Mouse (Mus musculus) heart, postnatal 14 days (tissue): ENCODE measurements at regions not wholly inside any gene's neighbourhood (a gene's known extent, or its start where the extent isn't known, plus 50 kb on each side); places are given as distances from the start of the nearest gene placed in this dataset.

Source experiments
- DNase-seq, 2 experiments: peaks; one replicate each; pipeline ENCODE4 v3.0.0; 2021 to 2022
- intact Hi-C: fragments of 180-260 bp; cut with DNase I; formaldehyde crosslinking; loops from one replicate; pipeline ENCODE4 v1.15.1; 2025

DNA sequence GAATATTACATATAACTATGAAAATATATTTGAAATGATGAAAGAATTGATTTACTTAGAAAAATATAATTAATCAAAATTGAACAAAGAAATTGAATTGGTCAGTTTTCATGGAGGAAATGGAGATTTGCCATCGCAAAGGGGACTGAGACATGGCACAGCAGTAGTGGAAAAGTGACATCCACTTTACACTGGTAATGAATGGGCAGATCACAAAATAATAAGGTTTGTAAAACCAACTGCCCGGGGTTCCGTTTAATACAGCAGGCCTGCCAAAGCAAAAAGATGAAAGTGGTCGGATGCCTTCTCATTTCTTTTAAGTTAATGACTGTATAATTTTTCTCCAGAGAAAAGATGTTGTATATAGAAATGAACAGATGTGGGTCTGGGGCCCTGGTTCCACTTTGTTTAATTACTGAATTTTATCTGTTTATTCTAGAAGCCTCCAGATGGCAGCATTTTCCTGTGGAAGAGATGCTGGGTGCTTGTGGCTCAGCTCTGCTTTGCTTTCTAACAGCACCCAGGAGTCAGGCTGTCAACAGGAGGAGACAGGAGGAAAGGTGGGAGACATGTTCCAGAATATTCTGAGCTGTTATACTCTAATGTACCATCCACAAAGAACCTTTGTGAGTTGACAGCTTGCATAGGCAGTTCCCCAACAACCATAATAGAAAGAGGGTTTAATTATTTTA lies 75.6 kb upstream of the Fbxl17 start:
- intact Hi-C loops, result loop anchor here (10.0 kb wide), 1 partner anchor 1749 kb away; no protein-coding TSS in a partner anchor
- DNase-seq, result peak; percentile 27 to 54

DNA sequence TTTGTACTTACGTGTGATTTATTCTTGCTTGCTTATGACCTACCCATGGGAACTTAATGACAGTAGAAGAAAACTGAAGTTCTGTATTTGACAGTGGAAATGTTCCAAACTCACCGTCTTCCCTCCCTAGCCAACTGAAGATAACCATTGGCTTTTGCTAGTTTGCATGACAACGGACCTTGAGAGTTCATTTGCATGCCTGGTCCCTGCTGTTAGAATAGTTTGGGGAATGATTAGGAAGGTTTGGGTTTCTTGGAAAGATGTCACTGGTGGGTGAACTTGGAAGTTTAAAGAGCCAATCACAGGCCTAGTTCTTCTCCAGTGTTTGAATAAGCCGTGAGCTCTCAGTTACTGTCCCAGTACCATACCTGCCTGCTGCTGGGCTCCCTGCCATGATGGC lies 83.1 kb upstream of the Fbxl17 start:
- intact Hi-C loops, result no loop called here
- no peak for DNase-seq

DNA sequence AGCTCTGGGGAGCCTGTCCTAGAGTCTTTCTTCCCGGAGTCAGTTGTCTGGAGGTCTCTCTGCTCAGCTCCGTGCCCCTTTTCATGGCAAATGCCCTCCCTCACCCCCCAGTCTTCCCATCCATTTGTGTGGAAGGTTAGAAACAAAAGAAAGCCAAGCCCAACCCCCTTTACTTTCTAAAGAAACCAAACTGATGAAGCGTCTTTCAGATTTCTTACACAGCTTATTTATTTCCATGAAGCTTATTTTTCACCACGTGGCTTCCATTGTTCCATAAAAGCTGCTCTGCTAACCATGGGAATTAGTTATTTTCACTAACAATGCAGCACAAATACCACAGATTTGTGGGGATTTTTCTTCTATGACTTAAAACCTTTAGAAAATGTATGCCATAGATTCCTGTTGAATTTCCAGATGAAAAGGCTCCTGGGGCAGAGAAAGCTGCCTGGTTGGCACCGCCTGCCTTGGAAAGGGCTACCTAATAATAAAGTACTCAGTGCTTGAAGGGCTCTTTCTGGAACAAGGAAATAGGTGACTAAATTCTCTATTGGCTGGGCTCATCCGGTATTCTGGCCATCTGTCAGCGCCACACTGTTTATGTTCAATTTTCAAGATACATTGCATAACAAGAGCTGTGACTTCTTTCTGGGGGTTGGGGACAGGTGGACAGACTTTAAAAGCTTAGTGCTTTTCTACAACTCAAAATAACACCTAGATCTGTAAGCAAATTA lies 107.4 kb upstream of the Fbxl17 start:
- intact Hi-C loops, result no loop called here
- no peak for DNase-seq

- DNase-seq, result no peak
- intact Hi-C loops, result no loop called here
These were observed 122.9 kb upstream of the Fbxl17 start for GRCm38 (mm10) chr17:63622726-63623125.

DNA sequence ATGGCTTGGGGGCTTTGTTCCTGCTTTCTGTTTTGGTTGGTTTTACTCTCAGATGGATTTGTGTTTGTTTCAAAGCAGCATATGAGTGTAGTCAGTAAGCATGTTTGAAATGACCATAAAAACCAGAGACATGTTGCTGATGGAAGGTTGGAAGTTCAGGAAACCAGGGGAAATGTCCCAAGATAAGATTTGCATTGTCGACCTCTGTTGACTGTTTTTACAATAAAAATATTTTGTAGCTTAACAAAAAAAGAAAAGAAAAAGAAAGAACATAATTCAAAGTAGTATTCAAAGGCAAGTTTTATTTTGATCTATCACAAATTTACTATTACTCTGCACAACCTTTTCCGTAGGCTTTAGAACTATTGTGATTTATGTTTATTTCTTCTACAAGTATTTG lies 137.8 kb upstream of the Fbxl17 start:
- intact Hi-C loops, result no loop called here
- no peak for DNase-seq

- DNase-seq, result peak; percentile 69 to 72
- intact Hi-C loops, result no loop called here
These were observed 144.6 kb upstream of the Fbxl17 start for GRCm38 (mm10) chr17:63644390-63644789.

DNA sequence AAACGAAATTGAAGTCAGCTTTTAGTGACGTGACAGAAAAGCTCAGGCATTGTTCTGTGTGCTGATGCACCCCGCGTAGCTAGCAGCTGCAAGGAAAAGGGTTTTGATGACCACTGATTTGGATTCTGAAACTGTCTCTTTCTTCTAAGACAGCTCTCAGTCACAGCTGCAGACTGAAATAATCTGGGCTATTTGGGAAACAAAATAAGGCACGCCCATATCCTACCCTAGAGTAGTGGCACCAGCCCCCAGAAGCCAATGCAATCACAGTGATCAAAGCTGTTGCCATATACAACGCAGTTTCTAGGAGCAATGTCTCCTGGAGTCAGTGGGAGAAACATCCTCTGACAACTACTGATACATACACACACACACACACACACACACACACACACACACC lies 157.9 kb upstream of the Fbxl17 start:
- intact Hi-C loops, result no loop called here
- DNase-seq, result no peak

GRCm38 (mm10) chr17:63660841-63661481 lies 161.1 kb upstream of the Fbxl17 start:
- intact Hi-C loops, result no loop called here
- peak; percentile 25 to 46 for DNase-seq

DNA sequence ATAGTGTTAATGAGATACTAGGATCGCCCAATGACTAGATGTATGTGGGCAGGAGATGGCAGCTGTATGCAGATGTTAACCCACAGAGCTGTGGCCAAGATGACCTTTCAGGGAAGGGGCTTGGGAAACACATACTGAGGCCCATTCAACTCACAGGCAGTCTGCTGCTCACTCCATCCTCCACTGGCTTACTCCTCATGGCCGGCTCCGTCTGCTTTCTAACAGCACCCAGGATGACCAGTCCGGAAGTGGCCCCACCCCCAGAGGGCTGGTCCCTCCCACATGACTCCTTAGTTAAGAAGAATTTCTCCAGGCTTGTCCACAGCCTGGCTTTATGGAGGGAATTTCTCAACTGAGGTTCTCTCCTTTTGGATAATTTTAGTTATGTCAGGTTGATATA lies 161.8 kb upstream of the Fbxl17 start:
- intact Hi-C loops, result no loop called here
- DNase-seq, result peak; percentile 34 to 58

- DNase-seq, result no peak
- intact Hi-C loops, result no loop called here
These were observed 162.4 kb upstream of the Fbxl17 start for GRCm38 (mm10) chr17:63662251-63662650.

DNA sequence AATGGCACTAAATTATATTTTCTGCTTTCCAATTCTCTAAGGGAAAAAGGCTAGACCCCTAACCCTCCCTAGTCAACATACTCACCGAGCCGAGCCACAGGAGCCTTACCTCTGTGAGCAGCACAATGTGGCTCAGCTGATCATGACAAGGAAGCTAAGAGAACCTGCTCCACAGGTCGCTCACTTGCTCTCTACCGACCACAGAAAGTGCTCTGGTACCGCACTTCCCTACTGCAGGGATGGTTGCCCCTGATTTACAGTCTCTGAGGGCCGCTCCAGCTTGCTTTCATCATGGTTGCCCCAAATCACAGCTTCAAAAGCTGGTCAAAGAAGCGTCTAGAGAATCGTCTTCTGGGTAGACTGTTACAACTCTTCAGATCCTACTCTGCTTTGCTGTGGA lies 177.0 kb upstream of the Fbxl17 start:
- intact Hi-C loops, result no loop called here
- DNase-seq, result no peak

GRCm38 (mm10) chr17:63677996-63678657 lies 178.3 kb upstream of the Fbxl17 start:
- intact Hi-C loops, result no loop called here
- peak; percentile 48 to 66 for DNase-seq

- no peak for DNase-seq
- intact Hi-C loops, result no loop called here
These were observed 180.7 kb upstream of the Fbxl17 start for GRCm38 (mm10) chr17:63680479-63680878.

GRCm38 (mm10) chr17:63683345-63683744 lies 179.5 kb upstream of the Fer start:
- intact Hi-C loops, result no loop called here
- no peak for DNase-seq

GRCm38 (mm10) chr17:63684026-63684425 lies 178.8 kb upstream of the Fer start:
- intact Hi-C loops, result no loop called here
- no peak for DNase-seq

DNA sequence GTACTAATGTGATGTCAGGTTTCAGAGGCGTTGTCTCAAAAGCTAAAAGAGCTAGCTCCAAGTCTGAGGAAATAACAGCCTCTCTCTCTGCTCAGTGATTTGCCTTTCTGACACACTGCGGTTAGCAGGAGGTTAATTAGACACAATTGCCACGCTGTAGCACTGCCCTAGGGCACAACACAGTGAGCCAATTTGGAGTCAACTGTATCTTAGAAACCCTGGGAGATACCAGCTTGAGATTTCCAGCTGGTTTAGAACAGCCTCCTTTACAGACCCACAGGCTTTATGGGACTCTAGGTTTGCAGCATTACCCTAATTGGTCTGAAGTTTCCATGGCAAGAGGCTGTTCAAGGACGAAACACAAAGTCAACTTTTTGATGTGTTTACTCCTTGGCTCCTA lies 176.9 kb upstream of the Fer start:
- intact Hi-C loops, result no loop called here
- DNase-seq, result no peak

DNA sequence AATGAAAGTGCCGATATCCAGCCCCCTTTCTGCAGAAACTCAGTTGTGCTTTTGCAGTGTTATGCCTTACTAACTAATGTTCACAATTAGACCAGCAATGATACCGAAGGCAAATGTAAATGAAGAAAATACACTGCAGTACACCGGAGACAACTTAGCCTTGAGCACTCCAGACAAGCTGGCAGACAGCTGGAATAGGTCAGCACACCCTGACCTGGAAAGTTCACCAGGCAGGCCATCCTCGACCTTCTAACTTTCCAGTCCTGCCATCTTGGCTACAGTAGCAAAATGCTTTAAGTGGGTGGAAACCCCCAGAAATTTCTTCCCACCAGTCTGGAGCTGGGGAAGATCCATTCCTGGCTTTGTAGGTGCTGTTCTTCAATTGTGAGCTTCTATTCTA lies 176.5 kb upstream of the Fer start:
- intact Hi-C loops, result no loop called here
- no peak for DNase-seq

- peak; percentile 17 to 56 for DNase-seq
- intact Hi-C loops, result no loop called here
These were observed 173.6 kb upstream of the Fer start for GRCm38 (mm10) chr17:63689291-63689690.

- intact Hi-C loops, result no loop called here
- DNase-seq, result no peak
These were observed 171.8 kb upstream of the Fer start for GRCm38 (mm10) chr17:63690829-63691689.

DNA sequence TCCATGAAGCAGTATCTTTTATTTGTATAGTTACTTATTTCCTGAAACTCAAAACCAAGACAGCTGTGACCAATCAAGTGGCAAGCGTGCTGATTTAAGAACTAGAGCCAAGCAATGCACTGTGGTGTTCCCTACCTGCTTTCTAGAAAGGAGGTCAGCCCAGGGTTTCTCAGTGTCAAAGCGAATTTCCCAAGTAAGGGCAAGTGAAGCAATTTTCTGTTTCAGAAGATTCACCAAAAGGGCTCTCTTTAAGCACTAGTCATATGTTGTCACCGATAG lies 171.2 kb upstream of the Fer start:
- DNase-seq, result peak in 1 of 2 experiments; percentile 19
- intact Hi-C loops, result no loop called here

- DNase-seq, result no peak
- intact Hi-C loops, result no loop called here
These were observed 169.6 kb upstream of the Fer start for GRCm38 (mm10) chr17:63693274-63693673.
